Mouse (Mus musculus): ENCODE data around the gene Klhl10. TPM values are rescaled to one million over a fixed set of nuclear protein-coding genes. Genes with fewer than 3 reads are reported as not detected.

Gene Klhl10
- total RNA-seq (2014; rRNA removed) (0.40 and 0.42 TPM in 2 replicates), polyA plus RNA-seq (2015; fragmentation: Nextera tagmentation; extraction: Ambion mirVana) (0.39 and 0.84 TPM in 2 replicates)

GRCm38 (mm10) chr11:100441797-100442196 lies at the start of gene Klhl10, which contains the start of gene Nt5c3b:
Gene Klhl10 (plus strand): TSS chr11:100441917.
Gene Nt5c3b (minus strand): TSS chr11:100441808.
- no peaks in the 10 kb centered on the region for H3K27me3 ChIP-seq (ENCODE audit: insufficient read depth, low read length)
- no peaks in the 10 kb centered on the region for H3K9me3 ChIP-seq (ENCODE audit: low read length)
- H3K9ac ChIP-seq (replicated peaks; ENCODE audit: low read length) = peak within 1 kb of the TSS; percentile 89
- H3K27ac ChIP-seq = peak within 1 kb of the TSS; percentile 74
- no peak for DNase-seq (ENCODE audit: low spot score)
- H3K36me3 ChIP-seq (ENCODE audit: insufficient read depth, low read length) = no peaks in the 10 kb centered on the region; the same call in 1 of the 2 replicates
- no peaks in the 10 kb centered on the region; the same call in 1 of the 2 replicates for H3K4me1 ChIP-seq (ENCODE audit: insufficient read depth, low read length)
- peak within 1 kb of the TSS; percentile 91 for H3K4me2 ChIP-seq (ENCODE audit: low read depth, low read length)
- ATAC-seq = no peak
- peak within 1 kb of the TSS; percentile 83 for H3K4me3 ChIP-seq (ENCODE audit: low read length)
- TF ChIP-seq CTCF (IDR thresholded peaks at IDR 0.05; ENCODE audit: low read depth) = no peak
- 84% methylated on average over 8 of the region's 8 CpGs for WGBS

DNA sequence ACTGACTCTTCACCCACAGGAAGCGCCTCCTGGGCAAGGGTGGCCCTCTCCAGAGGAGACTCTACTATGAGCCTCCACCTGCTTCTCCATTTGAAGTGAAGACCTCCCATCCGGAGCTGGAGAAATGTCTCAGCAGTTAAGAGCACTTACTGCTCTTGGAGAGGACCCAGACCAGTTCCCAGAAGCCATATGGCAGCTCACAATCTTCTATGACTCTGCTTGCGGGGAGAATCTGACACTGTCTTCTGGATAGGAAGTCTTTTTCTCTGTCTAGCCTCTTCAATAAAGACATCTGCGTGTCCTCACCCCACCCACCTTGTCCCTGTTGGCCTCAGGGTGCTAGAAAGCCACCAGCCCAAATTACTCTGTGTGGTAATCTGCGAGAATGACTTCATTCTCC lies 48.8 kb upstream of the Klhl10 start:
- Histone ChIP-seq H3K4me1 (ENCODE audit: insufficient read depth, low read length) (peaks cover 31% of the 10 kb centered on the region), H3K9me3 (ENCODE audit: low read length) (no peaks in the 10 kb centered on the region), H3K36me3 (ENCODE audit: insufficient read depth, low read length) (no peaks in the 10 kb centered on the region), H3K4me2 (ENCODE audit: low read depth, low read length) (no peak overlapping the region), H3K27me3 (ENCODE audit: insufficient read depth, low read length) (no peaks in the 10 kb centered on the region), H3K4me3 (ENCODE audit: low read length) (no peak overlapping the region), H3K9ac (replicated peaks; ENCODE audit: low read length) (no peak overlapping the region), H3K27ac (no peak overlapping the region)
- no peak for DNase-seq (ENCODE audit: low spot score)
- ATAC-seq = no peak
- TF ChIP-seq CTCF (IDR thresholded peaks at IDR 0.05; ENCODE audit: low read depth) = no peak
- WGBS = 80% methylated on average over 5 of the region's 5 CpGs

DNA sequence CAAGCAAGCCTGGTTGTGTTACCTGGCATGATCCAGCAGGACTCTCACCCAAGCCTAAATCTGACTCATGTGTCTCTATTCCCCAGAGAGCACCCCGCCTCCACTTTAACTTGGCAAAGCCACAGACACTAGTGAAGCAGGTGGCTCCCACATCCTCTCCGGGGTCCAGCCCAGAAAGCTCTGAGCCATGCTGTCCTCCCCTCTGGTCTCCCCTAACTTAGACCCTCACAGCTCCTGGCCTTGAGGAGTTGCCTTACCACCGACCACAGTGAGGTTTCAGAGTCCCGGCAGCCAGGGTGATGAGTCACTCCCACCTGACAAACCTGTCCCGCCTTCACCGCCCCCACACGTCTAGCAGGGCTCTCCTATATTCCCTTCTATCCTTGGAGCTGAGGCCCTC lies 48.0 kb upstream of the Klhl10 start:
- H3K4me2 ChIP-seq (ENCODE audit: low read depth, low read length) = no peak overlapping the region
- WGBS = 78% methylated on average over 7 of the region's 7 CpGs
- no peaks in the 10 kb centered on the region for H3K36me3 ChIP-seq (ENCODE audit: insufficient read depth, low read length)
- H3K9ac ChIP-seq (replicated peaks; ENCODE audit: low read length) = no peak overlapping the region
- H3K27me3 ChIP-seq (ENCODE audit: insufficient read depth, low read length) = no peaks in the 10 kb centered on the region
- ATAC-seq = no peak
- H3K9me3 ChIP-seq (ENCODE audit: low read length) = no peaks in the 10 kb centered on the region
- H3K4me3 ChIP-seq (ENCODE audit: low read length) = no peak overlapping the region
- peaks cover 31% of the 10 kb centered on the region for H3K4me1 ChIP-seq (ENCODE audit: insufficient read depth, low read length)
- no peak for DNase-seq (ENCODE audit: low spot score)
- no peak overlapping the region for H3K27ac ChIP-seq
- TF ChIP-seq CTCF (IDR thresholded peaks at IDR 0.05; ENCODE audit: low read depth) = no peak

DNA sequence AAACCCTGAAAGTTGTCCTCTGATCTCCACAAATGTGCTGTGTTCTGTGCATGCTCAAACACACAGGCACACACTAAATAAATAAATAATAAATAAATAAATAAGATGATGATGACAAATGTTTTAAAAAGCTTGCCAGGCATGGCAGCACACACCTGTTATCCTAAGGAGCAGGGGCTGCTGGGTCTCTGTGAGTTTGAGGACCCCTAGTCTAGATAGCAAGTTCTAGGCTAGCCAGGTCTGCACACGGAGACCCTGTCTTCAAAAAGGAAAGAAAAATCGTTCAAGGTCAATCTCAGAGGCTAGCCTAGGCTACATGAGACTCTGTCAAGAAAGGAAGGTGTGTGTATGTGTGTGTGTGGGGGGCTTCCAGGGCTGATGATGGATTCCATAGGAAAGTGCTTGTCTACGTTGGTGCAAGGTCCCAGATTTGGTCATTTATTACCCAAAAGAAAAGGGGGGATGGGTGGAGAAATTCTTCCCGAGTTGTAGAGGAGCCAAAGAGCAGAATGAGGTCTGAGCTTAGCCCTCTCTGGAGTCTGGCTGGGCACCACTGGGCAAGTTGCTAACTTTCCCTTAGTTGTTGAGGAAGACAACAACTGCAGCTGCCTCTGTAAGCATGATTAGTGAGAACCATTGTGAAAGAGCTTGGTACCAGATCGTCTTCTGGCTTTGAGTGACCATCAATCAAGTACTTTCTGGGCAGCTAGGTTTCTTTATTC lies 47.2 kb upstream of the Klhl10 start:
- Histone ChIP-seq H3K27me3 (ENCODE audit: insufficient read depth, low read length) (no peaks in the 10 kb centered on the region), H3K4me2 (ENCODE audit: low read depth, low read length) (no peak overlapping the region), H3K4me3 (ENCODE audit: low read length) (no peak overlapping the region), H3K27ac (no peak overlapping the region), H3K4me1 (ENCODE audit: insufficient read depth, low read length) (peaks cover 31% of the 10 kb centered on the region), H3K9me3 (ENCODE audit: low read length) (no peaks in the 10 kb centered on the region), H3K36me3 (ENCODE audit: insufficient read depth, low read length) (no peaks in the 10 kb centered on the region), H3K9ac (replicated peaks; ENCODE audit: low read length) (no peak overlapping the region)
- 69% methylated on average over 5 of the region's 5 CpGs for WGBS
- no peak for TF ChIP-seq CTCF (IDR thresholded peaks at IDR 0.05; ENCODE audit: low read depth)
- DNase-seq (ENCODE audit: low spot score) (no peak), ATAC-seq (no peak)

- TF ChIP-seq CTCF (IDR thresholded peaks at IDR 0.05; ENCODE audit: low read depth) = no peak
- DNase-seq (ENCODE audit: low spot score) (no peak), ATAC-seq (no peak)
- Histone ChIP-seq H3K4me1 (ENCODE audit: insufficient read depth, low read length) (peaks cover 26% of the 10 kb centered on the region), H3K9me3 (ENCODE audit: low read length) (no peaks in the 10 kb centered on the region), H3K4me2 (ENCODE audit: low read depth, low read length) (peak overlapping the region; percentile 58), H3K27ac (no peak overlapping the region), H3K9ac (replicated peaks; ENCODE audit: low read length) (no peak overlapping the region), H3K36me3 (ENCODE audit: insufficient read depth, low read length) (no peaks in the 10 kb centered on the region), H3K4me3 (ENCODE audit: low read length) (peak overlapping the region; percentile 75; the same call in 1 of the 2 replicates), H3K27me3 (ENCODE audit: insufficient read depth, low read length) (no peaks in the 10 kb centered on the region)
- WGBS = 48% methylated on average over 11 of the region's 11 CpGs
These were observed 46.5 kb upstream of the Klhl10 start for GRCm38 (mm10) chr11:100395200-100395599.

- Histone ChIP-seq H3K27me3 (ENCODE audit: insufficient read depth, low read length) (no peaks in the 10 kb centered on the region), H3K4me3 (ENCODE audit: low read length) (peak overlapping the region; percentile 75), H3K36me3 (ENCODE audit: insufficient read depth, low read length) (no peaks in the 10 kb centered on the region), H3K4me2 (ENCODE audit: low read depth, low read length) (peak overlapping the region; percentile 58), H3K27ac (peak overlapping the region; percentile 21), H3K9me3 (ENCODE audit: low read length) (no peaks in the 10 kb centered on the region), H3K4me1 (ENCODE audit: insufficient read depth, low read length) (peaks cover 24% of the 10 kb centered on the region), H3K9ac (replicated peaks; ENCODE audit: low read length) (no peak overlapping the region; the same call in 1 of the 2 replicates)
- 37% methylated on average over 17 of the region's 17 CpGs for WGBS
- DNase-seq (ENCODE audit: low spot score) (no peak), ATAC-seq (no peak)
- peak; percentile 13; the same call in 1 of the 2 replicates for TF ChIP-seq CTCF (IDR thresholded peaks at IDR 0.05; ENCODE audit: low read depth)
These were observed 45.7 kb upstream of the Klhl10 start for GRCm38 (mm10) chr11:100395861-100396631.
